Mouse (Mus musculus) forebrain, embryonic 15.5 days (tissue): ENCODE measurements around the gene Iqschfp. TPM values are rescaled to one million over a fixed set of nuclear protein-coding genes. Genes with fewer than 3 reads are reported as not detected.

Experiments used
- ATAC-seq: fragments of 200-750 bp; cut with Nextera tagmentation; replicated peaks from 2 replicates; pipeline ENCODE4 v1.8.0; 2017; ENCODE audit warnings: mild to moderate bottlenecking, moderate TSS enrichment, moderate library complexity
- H3K27ac ChIP-seq: fragments of 300-500 bp; sonication (generic); replicated peaks from 2 replicates; pipeline ENCODE4 v1.5.1; 2015; ENCODE audit warnings: mild to moderate bottlenecking, inconsistent platforms
- H3K27me3 ChIP-seq: fragments of 300-500 bp; sonication (generic); 2 replicates; pipeline ENCODE4 v1.6.1; 2015; ENCODE audit warnings: inconsistent platforms
- H3K36me3 ChIP-seq: fragments of 300-500 bp; sonication (generic); 2 replicates; pipeline ENCODE4 v1.6.1; 2015; ENCODE audit warnings: mild to moderate bottlenecking, inconsistent platforms
- H3K4me1 ChIP-seq: fragments of 300-500 bp; sonication (generic); 2 replicates; pipeline ENCODE4 v1.6.1; 2015; ENCODE audit warnings: inconsistent platforms
- H3K4me2 ChIP-seq: fragments of 300-500 bp; sonication (generic); replicated peaks from 2 replicates; pipeline ENCODE4 v1.6.1; 2015; ENCODE audit warnings: mild to moderate bottlenecking, inconsistent platforms
- H3K4me3 ChIP-seq: fragments of 300-500 bp; sonication (generic); 2 replicates; pipeline ENCODE4 v1.5.1; 2015; ENCODE audit warnings: mild to moderate bottlenecking, inconsistent platforms
- H3K9ac ChIP-seq: fragments of 300-500 bp; sonication (generic); replicated peaks from 2 replicates; pipeline ENCODE4 v1.6.1; 2015; ENCODE audit warnings: mild to moderate bottlenecking, inconsistent platforms
- H3K9me3 ChIP-seq: fragments of 300-500 bp; sonication (generic); 2 replicates; pipeline ENCODE4 v1.6.1; 2016; ENCODE audit warnings: inconsistent platforms
- WGBS: fragments of 180-500 bp; shearing (Covaris S2); methylation state at CpG from one replicate; pipeline ENCODE4 v1.1.7; 2015; ENCODE audit warnings: mixed read lengths; 5-methylcytosine and 5-hydroxymethylcytosine counted together
- polyA plus RNA-seq: library from polyadenylated mRNA; unstranded; fragments of >200 nt; fragmentation: Nextera tagmentation; extraction: Ambion mirVana; gene quantifications from 2 replicates; pipeline ENCODE4 v1.2.1, GENCODE M21; 2015

Iqschfp gene
- polyA plus RNA-seq, 1 experiment from 2014 or later, result 3.3 TPM

DNA sequence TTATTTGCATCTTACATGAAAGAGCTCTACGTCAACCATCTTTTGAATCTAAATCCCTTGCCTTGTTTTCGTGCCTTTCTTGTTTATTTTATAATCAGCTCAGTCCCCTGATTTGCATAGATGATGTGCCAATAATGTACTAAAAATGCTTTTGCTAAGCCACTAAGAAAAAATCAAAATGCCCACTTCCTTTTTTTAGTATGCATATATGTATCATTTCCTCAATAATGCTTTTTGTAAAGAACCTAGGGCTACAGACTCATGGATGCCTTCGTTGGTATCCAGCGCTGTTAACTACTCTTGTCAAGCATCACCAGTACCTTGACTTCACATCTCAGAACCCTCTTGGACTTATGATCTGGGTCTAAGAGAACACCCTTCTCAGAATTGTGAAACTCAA lies 741.5 kb downstream of the Iqschfp start:
- no peaks in the 10 kb centered on the region for H3K4me1 ChIP-seq
- no peak overlapping the region for H3K4me2 ChIP-seq
- no peaks in the 10 kb centered on the region for H3K36me3 ChIP-seq
- ATAC-seq, result no peak
- H3K4me3 ChIP-seq, result no peak overlapping the region
- no peak overlapping the region for H3K9ac ChIP-seq
- 92% methylated on average over 4 of the region's 4 CpGs for WGBS
- no peak overlapping the region for H3K27ac ChIP-seq
- H3K27me3 ChIP-seq, result no peaks in the 10 kb centered on the region
- no peaks in the 10 kb centered on the region for H3K9me3 ChIP-seq

DNA sequence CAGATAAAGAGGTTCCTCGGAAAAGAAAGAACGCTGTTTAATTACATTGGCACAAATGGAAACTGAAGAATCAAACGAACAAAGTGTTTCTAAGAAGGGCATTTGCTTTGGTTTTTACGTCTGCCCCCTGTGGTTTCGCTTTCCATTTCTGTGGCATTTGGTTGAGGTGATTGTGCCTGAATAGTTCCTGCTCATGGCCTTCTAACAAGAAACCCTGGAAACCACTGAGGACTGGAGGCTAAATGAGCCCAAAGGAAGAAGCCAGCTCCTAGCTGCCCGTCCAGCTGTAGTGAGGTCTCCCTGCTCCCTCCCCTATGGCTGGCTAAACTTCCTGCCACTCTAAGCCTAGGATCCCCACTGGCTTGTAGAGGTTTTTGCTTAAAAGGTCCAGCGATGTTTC lies 745.9 kb downstream of the Iqschfp start:
- 6% methylated on average over 7 of the region's 7 CpGs for WGBS
- Histone ChIP-seq H3K4me2 (no peak overlapping the region), H3K36me3 (no peaks in the 10 kb centered on the region), H3K27me3 (no peaks in the 10 kb centered on the region), H3K9me3 (no peaks in the 10 kb centered on the region), H3K9ac (no peak overlapping the region), H3K4me1 (no peaks in the 10 kb centered on the region), H3K27ac (no peak overlapping the region), H3K4me3 (no peak overlapping the region)
- no peak for ATAC-seq

DNA sequence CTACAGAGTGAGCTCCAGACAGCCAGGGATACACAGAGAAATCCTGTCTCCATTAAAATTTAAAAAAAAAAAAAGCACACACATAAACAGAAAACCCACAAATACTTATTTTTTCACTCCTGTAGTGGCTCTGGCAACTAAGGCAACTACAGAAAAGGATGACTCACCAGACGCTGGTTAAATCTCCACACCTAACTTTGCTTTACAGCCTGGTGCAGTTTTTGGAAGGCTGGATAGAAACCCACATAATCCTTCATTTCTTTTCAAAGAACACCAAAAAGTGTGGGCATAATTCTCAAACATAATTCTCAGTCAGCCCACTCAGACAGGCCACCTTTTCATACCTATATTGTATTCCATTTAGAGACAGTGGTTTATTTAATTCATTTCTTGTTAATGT lies 746.7 kb downstream of the Iqschfp start:
- no peaks in the 10 kb centered on the region for H3K27me3 ChIP-seq
- no peaks in the 10 kb centered on the region for H3K4me1 ChIP-seq
- H3K36me3 ChIP-seq, result no peaks in the 10 kb centered on the region
- H3K9ac ChIP-seq, result no peak overlapping the region
- H3K4me2 ChIP-seq, result no peak overlapping the region
- ATAC-seq, result no peak
- H3K9me3 ChIP-seq, result no peaks in the 10 kb centered on the region
- 78% methylated on average over 1 of the region's 1 CpGs for WGBS
- H3K27ac ChIP-seq, result no peak overlapping the region
- no peak overlapping the region for H3K4me3 ChIP-seq

DNA sequence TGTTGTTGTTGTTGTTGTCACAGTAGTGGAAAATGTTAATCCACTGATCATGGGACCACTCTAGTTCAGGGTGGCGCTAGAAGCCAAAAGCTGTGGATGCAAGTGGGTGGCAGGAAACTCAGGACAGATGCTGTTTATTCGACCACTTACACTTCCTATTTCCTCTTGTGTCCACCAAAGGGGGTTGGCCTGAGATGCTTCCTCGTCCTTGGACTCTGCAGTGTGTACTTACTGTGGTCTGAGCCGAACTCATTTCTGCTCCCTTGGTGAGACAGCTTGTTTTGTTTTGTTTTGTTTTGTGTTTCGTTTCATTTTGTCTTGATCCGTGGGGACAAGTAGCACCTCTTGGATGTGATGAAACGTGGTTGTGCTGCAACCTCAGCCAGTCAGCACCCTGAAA lies 750.9 kb downstream of the Iqschfp start:
- 88% methylated on average over 7 of the region's 7 CpGs for WGBS
- Histone ChIP-seq H3K4me2 (no peak overlapping the region), H3K27ac (no peak overlapping the region), H3K9me3 (no peaks in the 10 kb centered on the region), H3K27me3 (no peaks in the 10 kb centered on the region), H3K4me1 (no peaks in the 10 kb centered on the region), H3K4me3 (no peak overlapping the region), H3K36me3 (no peaks in the 10 kb centered on the region), H3K9ac (no peak overlapping the region)
- ATAC-seq, result no peak

DNA sequence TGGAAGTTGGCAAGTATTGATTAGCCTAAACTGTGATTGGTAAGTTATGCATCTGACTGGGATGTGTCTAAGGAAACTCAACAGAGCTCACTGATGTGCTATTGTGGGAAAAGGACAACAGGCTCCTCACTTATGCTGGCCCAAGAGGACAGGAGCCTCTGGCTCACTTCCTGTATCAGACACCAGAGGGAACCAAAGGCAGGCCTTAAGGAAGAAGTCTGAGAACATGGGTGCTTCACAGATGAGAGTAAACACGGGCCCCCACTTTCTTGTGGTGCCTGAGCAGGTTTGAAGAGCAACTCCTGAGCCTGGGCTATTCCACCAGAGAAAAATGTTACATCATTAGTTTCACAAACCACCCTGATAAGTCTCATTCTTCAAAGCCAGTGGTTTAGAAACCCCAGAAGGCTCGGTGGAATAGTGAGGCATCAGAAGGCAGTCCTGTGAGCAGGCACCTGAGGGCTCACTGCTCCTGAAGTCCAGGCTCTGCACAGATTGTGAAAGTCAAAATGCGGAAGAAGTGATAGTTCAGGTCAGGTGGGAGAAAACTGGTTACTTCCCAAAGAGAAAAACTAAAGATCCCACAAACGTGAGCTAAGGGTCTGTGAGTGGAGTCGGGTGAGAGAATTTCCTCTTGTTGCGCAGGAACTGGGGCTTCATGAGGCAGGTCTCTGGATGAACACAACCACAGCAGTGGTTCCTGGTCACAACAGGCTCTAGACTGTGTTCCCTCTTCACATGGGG lies 754.5 kb downstream of the Iqschfp start:
- Histone ChIP-seq H3K27me3 (no peaks in the 10 kb centered on the region), H3K27ac (no peak overlapping the region), H3K4me1 (no peaks in the 10 kb centered on the region), H3K9me3 (no peaks in the 10 kb centered on the region), H3K36me3 (no peaks in the 10 kb centered on the region), H3K4me2 (no peak overlapping the region), H3K4me3 (no peak overlapping the region), H3K9ac (no peak overlapping the region)
- WGBS, result 92% methylated on average over 6 of the region's 6 CpGs
- no peak for ATAC-seq

DNA sequence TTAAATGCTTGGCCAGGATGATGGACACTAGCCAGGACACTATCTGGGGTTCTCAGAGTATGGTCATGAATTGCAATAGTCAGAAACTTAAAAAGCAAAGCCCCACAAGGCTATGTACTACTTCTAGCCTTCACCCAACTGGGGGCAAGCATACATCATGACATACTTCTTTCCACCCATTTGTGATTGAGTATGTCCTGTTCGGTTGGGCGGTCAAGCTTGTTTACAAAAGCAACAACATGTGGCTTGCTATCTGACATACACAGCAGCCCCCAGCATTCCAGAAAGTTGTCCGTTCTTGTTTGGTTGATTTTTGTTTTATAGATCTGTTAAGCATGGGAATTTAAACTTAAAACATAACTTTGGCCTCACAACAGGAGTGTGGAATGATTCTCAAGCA lies 755.2 kb downstream of the Iqschfp start:
- no peaks in the 10 kb centered on the region for H3K4me1 ChIP-seq
- no peaks in the 10 kb centered on the region for H3K9me3 ChIP-seq
- no peaks in the 10 kb centered on the region for H3K27me3 ChIP-seq
- WGBS, result 97% methylated on average over 3 of the region's 3 CpGs
- ATAC-seq, result no peak
- H3K4me3 ChIP-seq, result no peak overlapping the region
- no peak overlapping the region for H3K9ac ChIP-seq
- no peak overlapping the region for H3K4me2 ChIP-seq
- H3K27ac ChIP-seq, result no peak overlapping the region
- H3K36me3 ChIP-seq, result no peaks in the 10 kb centered on the region

DNA sequence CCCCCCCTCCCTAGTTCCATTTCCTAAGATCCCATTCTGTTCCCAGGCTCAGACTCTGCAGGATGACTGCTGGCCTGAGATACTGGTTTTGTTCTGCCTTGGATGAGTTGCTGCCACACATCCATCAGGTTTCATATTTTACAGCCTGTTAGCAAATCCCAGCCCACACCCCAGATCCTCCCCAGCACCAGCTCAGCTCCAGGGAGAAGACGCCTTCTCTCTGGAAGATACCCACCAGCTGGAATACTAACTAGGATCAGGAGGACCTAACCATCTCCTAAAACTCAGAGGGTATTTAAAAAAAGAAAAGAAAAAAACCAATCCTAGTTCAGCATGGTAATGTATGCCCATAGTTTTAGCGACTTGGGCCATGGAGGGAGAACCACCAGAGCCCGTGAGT lies 758.2 kb downstream of the Iqschfp start:
- no peak overlapping the region for H3K9ac ChIP-seq
- H3K27me3 ChIP-seq, result no peaks in the 10 kb centered on the region
- H3K9me3 ChIP-seq, result no peaks in the 10 kb centered on the region
- H3K4me2 ChIP-seq, result no peak overlapping the region
- H3K4me1 ChIP-seq, result no peaks in the 10 kb centered on the region
- H3K36me3 ChIP-seq, result no peaks in the 10 kb centered on the region
- H3K4me3 ChIP-seq, result no peak overlapping the region
- no peak overlapping the region for H3K27ac ChIP-seq
- 95% methylated on average over 3 of the region's 3 CpGs for WGBS
- ATAC-seq, result no peak

DNA sequence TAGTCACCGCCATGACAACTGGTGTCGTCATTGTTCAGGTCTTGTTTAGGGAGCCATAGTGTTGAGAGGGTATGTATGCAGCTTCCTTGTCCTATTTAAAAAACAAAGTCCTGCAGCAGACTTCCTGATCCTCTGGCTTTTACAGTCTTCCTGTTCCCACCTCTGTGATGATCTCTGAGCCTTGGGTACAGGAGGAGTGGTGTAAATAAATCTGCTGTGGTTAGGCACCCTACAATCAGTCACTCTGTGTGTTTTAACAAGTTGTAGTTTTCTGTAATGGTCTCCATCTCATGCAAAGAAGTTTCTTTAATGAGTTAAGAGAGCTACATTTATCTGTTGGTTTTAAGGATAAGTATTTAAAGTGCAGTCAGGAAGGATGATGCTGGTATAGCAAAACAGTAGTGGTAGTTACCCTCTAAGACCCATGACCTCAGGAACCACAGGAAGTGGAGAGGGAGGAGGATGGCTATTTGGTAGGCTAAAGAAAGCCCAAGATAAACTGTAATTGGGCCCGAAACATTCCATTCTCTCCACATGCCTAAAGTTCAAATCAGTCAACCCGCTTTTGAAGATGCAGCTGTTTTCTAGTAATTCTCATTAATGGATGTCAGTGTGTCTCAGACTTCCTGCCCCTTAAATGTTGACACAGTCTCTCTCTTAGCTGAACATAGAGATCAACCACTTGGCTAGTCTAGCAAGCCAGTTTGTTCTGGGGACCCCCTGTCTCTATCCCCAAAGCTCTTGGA lies 764.7 kb downstream of the Iqschfp start:
- no peak overlapping the region for H3K4me2 ChIP-seq
- ATAC-seq, result no peak
- no peak overlapping the region for H3K4me3 ChIP-seq
- no peaks in the 10 kb centered on the region for H3K36me3 ChIP-seq
- H3K9ac ChIP-seq, result no peak overlapping the region
- no peaks in the 10 kb centered on the region for H3K9me3 ChIP-seq
- no peaks in the 10 kb centered on the region for H3K4me1 ChIP-seq
- WGBS, result 93% methylated on average over 4 of the region's 4 CpGs
- no peak overlapping the region for H3K27ac ChIP-seq
- no peaks in the 10 kb centered on the region for H3K27me3 ChIP-seq

DNA sequence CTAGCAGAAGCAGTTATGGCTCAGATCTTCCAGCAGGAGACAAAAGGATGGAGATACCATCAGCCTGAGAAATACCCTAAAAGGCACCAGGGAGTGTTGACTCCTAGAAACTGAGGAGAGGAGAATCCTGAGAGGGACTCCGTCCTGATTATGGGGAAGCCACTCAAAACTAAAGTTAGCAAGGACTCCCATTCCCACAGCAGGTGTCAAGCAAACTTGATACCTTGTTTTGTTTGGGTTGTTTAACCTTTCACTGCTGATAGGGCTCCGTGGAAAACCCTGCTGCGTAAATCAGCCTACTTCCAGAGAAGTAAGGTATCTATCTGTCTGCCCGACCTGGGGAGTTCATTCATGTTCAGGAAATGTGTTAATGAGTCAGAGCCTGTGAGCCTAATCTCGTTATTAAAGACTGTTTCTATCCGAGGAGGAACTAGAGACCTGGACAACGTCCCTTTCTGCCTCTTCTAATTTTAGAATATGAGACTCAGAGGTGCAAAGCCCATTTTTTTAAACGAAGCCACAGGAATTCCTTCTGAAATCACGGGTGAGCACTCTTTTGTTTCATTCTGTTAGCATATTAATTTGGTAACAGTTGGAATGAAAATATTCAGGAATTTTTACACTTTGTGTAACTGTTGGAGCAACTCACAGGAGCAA lies 765.7 kb downstream of the Iqschfp start:
- Histone ChIP-seq H3K9ac (no peak overlapping the region), H3K4me2 (no peak overlapping the region), H3K4me3 (no peak overlapping the region), H3K27me3 (no peaks in the 10 kb centered on the region), H3K36me3 (no peaks in the 10 kb centered on the region), H3K4me1 (no peaks in the 10 kb centered on the region), H3K27ac (no peak overlapping the region), H3K9me3 (no peaks in the 10 kb centered on the region)
- 25% methylated on average over 9 of the region's 9 CpGs for WGBS
- no peak for ATAC-seq

DNA sequence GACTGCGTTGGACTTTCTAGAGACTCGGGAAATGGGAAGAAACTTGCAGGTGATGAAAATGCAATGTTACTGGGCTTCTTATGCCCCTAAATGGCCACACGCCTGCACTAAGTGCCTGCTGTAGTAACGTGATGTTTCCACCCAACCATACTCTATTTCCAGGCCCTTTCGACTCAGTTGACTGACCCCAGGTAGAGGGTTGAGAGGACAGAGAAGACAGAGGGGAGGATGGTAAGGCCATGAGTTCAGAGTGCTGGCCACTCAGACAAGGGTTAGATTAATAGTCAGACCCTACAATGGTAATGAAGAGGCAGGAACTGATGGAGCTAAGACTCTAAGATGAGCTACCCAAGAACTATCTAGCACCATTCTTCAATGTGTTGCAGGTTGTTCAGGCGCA lies 768.0 kb downstream of the Iqschfp start:
- Histone ChIP-seq H3K27me3 (no peaks in the 10 kb centered on the region), H3K27ac (no peak overlapping the region), H3K36me3 (no peaks in the 10 kb centered on the region), H3K9me3 (no peaks in the 10 kb centered on the region), H3K4me3 (no peak overlapping the region), H3K9ac (no peak overlapping the region), H3K4me1 (0 out of 2 replicates have a peak, but pooled peaks cover 5% of the 10 kb centered on the region), H3K4me2 (no peak overlapping the region)
- WGBS, result 94% methylated on average over 6 of the region's 6 CpGs
- ATAC-seq, result no peak

DNA sequence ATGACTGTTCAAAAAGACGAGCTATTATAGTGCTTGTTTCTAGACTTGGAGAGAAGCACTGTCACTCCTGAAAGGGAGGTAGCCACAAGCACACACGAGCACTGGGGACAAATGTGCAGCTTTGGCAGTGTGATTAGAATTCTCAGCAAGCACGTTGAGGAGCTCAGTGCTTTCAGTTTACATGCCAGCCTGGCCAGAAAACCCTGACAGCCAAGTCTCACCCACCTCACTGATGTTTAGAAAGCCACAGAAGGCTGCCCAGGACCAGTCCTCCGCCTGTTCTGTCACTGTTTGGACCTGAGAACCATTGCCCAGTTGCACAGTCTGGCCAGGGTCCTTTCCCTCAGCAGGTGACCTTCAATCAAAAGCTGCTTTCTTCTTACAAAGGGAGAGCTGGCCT lies 768.5 kb downstream of the Iqschfp start:
- 53% methylated on average over 4 of the region's 4 CpGs for WGBS
- Histone ChIP-seq H3K27me3 (no peaks in the 10 kb centered on the region), H3K9ac (no peak overlapping the region), H3K36me3 (no peaks in the 10 kb centered on the region), H3K9me3 (no peaks in the 10 kb centered on the region), H3K4me3 (no peak overlapping the region), H3K27ac (no peak overlapping the region), H3K4me1 (0 out of 2 replicates have a peak, but pooled peaks cover 5% of the 10 kb centered on the region), H3K4me2 (no peak overlapping the region)
- ATAC-seq, result no peak

DNA sequence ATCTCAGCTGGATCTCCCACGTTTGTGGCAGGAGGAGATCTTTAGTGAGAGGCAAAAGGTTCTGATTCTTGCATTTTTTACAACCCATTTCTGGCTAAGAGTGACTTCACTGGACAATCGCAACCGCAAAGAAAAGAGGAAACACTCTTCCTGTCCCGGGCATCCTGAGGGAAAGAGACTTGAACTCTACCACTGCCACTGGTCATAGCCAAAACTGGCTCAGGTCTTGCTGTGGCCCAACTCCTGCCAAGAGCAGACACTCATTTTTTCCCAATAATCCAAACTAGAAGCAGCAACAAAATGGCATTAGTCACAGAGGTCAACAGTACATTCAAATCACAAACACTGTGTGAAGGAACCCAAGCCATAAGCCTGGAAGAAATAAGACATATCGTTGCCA lies 770.4 kb downstream of the Iqschfp start:
- Histone ChIP-seq H3K36me3 (no peaks in the 10 kb centered on the region), H3K4me1 (0 out of 2 replicates have a peak, but pooled peaks cover 5% of the 10 kb centered on the region), H3K27ac (no peak overlapping the region), H3K4me2 (no peak overlapping the region), H3K9ac (no peak overlapping the region), H3K9me3 (no peaks in the 10 kb centered on the region), H3K27me3 (no peaks in the 10 kb centered on the region), H3K4me3 (no peak overlapping the region)
- WGBS, result 88% methylated on average over 5 of the region's 5 CpGs
- no peak for ATAC-seq
